Mouse (Mus musculus): Measurements from ENCODE around the gene Clpp.

Clpp gene

GRCm38 (mm10) chr17:56990115-56990746, at the start of gene Clpp:
Clpp (plus strand) TSS chr17:56990305.
- peak; percentile 92 for DNase-seq (ENCODE audit: low spot score)

GRCm38 (mm10) chr17:56950915-56951314, 39.2 kb upstream of the Clpp start:
- DNase-seq (ENCODE audit: low spot score): no peak

GRCm38 (mm10) chr17:56952639-56953038, 37.5 kb upstream of the Clpp start:
- DNase-seq (ENCODE audit: low spot score): no peak

GRCm38 (mm10) chr17:56954871-56955270, 35.2 kb upstream of the Clpp start:
- DNase-seq (ENCODE audit: low spot score): no peak

GRCm38 (mm10) chr17:56957763-56958429, 32.2 kb upstream of the Clpp start:
- no peak for DNase-seq (ENCODE audit: low spot score)

GRCm38 (mm10) chr17:56958667-56959066, 31.4 kb upstream of the Clpp start:
- no peak for DNase-seq (ENCODE audit: low spot score)

- DNase-seq (ENCODE audit: low spot score): no peak
These were observed 28.2 kb upstream of the Clpp start for GRCm38 (mm10) chr17:56961880-56962279.

- DNase-seq (ENCODE audit: low spot score): no peak
These were observed 27.3 kb upstream of the Clpp start for GRCm38 (mm10) chr17:56962642-56963405.

- no peak for DNase-seq (ENCODE audit: low spot score)
These were observed 26.5 kb upstream of the Clpp start for GRCm38 (mm10) chr17:56963646-56964045.

- no peak for DNase-seq (ENCODE audit: low spot score)
These were observed 20.8 kb upstream of the Clpp start for GRCm38 (mm10) chr17:56969321-56969720.

- no peak for DNase-seq (ENCODE audit: low spot score)
These were observed 20.0 kb upstream of the Clpp start for GRCm38 (mm10) chr17:56970081-56970480.

- DNase-seq (ENCODE audit: low spot score): no peak
These were observed 16.0 kb upstream of the Clpp start for GRCm38 (mm10) chr17:56973956-56974707.

GRCm38 (mm10) chr17:56974708-56975240, 15.3 kb upstream of the Clpp start:
- DNase-seq (ENCODE audit: low spot score): no peak

GRCm38 (mm10) chr17:56975391-56975790, 14.7 kb upstream of the Clpp start:
- DNase-seq (ENCODE audit: low spot score): no peak

GRCm38 (mm10) chr17:56976531-56977390, 13.3 kb upstream of the Clpp start:
- no peak for DNase-seq (ENCODE audit: low spot score)

GRCm38 (mm10) chr17:56979524-56979923, 10.6 kb upstream of the Clpp start:
- DNase-seq (ENCODE audit: low spot score): no peak

- no peak for DNase-seq (ENCODE audit: low spot score)
These were observed 9.1 kb upstream of the Clpp start for GRCm38 (mm10) chr17:56981049-56981448.

GRCm38 (mm10) chr17:56982013-56982412, 8.1 kb upstream of the Clpp start, which contains the start of gene Acer1:
Acer1 (minus strand) TSS chr17:56982126.
- no peak for DNase-seq (ENCODE audit: low spot score)

- DNase-seq (ENCODE audit: low spot score): no peak
These were observed 5.2 kb upstream of the Clpp start for GRCm38 (mm10) chr17:56984886-56985285.

- DNase-seq (ENCODE audit: low spot score): no peak
These were observed 4.4 kb upstream of the Clpp start for GRCm38 (mm10) chr17:56985656-56986055.
